Mouse (Mus musculus): Measurements from ENCODE around the gene Triobp.
"Not testable (repeated sequence)": the region's sequence is repeated elsewhere in the genome, so short reads cannot be mapped to it uniquely, and the experiment has no call there.

Triobp gene

DNA sequence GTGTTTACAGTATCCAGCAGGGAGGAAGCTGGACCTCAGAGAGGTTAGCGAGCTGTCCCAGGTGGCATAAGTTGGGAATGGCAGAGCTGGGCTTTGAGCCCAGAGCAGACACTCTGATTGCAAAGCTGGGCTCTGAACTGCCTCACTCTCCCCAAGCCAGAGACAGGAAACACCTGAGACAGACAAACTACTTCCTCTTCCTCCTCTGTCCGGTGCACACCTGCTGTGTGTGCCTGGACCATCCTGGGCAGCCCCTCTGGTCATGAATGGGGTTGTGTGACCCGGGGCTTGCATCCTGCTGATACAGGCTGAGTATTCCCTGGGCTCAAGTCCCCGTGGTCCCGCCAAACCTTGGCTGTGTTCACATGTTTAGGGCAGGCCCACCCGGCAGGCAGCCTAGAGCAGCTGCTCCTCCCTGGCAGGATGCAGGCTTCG lies 52.9 kb downstream of the Triobp start:
- DNase-seq (ENCODE audit: low spot score in 2 of 2): no peak

DNA sequence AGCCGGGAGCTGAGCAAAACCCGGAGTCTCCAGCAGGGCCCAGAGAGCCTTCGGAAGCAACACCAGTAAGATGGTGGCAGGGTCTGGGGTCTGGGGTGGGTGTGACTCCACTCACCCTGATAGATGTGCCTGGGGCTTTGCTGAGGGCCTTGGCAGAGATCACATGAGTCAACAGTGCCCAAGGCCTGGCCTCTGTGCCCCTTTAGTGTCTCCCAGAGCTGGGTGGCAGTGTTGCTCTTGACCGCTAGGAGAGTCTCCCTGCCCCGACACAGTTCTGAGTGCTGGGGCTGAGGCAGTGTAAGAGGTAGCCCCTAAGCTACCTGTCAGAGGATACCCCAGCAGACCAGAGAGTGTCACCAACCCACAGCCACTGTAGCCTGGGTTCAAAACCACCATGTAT lies 54.0 kb downstream of the Triobp start:
- no peak for DNase-seq (ENCODE audit: low spot score in 2 of 2)

DNA sequence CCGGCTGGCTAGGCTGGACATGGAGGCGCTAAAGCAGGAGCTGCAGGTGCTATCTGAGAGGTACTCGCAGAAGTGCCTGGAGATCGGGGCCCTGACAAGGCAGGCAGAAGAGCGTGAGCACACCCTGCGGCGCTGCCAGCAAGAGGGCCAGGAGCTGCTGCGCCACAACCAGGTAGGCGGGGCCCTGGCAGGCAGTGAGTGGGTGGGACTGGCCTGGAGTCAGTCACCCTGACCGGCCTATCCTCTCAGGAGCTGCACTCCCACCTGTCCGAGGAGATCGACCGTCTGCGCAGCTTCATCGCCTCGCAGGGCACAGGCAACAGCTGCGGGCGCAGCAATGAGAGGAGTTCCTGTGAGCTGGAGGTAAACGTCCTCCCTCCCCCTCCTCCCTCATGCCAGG lies 54.5 kb downstream of the Triobp start:
- no peak for DNase-seq (ENCODE audit: low spot score in 2 of 2)

DNA sequence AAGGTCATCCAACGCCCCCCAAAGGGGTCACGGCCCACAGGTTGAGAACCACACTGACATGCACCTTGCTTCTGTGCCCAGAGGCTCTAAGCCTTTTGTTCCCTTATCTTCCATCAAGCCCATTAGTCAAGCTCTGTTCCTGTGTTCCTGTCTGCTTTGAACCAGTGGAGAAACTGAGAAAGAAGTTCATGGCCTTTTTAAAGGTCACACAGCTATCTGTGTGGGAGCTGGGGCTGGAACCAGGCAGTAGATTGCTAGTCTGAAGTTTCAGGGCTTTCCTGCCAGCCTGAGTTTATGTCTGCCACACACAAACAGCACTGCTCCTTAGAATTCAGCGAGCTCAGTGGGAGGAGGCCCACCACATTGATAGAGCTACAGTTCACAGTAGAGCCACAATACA lies 55.6 kb downstream of the Triobp start:
- DNase-seq (ENCODE audit: low spot score in 2 of 2): no peak

DNA sequence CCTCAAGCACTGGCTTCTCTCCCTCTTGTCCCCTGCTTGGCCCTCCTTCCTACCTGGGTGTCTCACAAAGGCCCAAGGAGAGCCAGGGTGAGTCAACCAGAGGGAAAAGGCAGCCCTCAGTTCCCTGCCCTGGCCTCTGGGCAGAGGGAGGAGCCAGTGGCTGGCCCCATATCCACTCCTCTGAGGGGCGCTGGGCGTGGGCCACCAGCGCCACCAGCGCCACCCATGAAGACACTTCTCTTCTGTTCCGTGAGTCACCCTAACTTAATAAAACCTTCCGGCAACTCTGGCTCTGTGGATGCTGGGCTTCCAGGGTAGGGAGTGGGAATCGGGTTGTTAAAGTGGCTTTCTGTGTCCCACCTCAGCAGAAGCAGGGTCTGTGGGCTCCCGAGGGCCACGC lies 58.1 kb downstream of the Triobp start:
- DNase-seq (ENCODE audit: low spot score in 2 of 2): no peak

DNA sequence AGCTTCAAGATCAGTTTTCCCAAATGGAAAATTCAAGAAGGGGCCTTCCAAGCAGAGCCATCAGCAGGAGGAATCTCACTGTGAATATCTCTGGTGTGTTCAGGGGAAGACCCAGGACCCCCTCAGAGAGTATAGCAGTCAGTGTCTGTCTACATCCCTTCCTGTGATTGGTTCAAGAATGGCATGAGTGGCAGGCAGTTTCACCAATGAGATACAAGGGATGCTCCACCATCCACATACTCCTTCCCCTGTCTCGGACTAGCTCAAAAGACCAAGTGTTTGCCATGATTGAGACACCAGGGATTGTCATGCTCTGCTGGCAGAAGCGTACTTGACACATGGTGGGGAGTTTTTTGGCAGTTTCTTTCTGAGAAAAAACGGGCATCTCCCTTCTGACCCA lies 59.1 kb downstream of the Triobp start:
- DNase-seq (ENCODE audit: low spot score in 2 of 2): no peak

DNA sequence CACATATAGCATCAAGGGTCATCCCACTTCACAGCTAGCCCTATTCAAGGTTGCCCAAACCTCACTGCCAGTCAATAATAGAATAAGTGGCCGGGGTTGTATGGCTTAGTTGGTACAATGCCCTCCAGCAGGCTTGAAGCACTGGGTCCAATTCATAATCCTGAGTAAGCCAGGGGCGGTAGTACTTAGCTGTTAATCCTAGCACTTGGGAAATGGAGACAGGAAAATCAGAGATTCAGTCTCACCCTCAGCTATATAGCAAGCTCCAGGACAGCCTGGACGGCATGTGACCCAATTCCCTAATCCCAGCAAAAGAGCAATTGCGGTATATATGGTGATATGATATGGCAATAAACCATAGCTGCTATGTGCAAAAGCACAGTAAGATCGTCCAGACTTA lies 59.5 kb downstream of the Triobp start:
- no peak for DNase-seq (ENCODE audit: low spot score in 2 of 2)

DNA sequence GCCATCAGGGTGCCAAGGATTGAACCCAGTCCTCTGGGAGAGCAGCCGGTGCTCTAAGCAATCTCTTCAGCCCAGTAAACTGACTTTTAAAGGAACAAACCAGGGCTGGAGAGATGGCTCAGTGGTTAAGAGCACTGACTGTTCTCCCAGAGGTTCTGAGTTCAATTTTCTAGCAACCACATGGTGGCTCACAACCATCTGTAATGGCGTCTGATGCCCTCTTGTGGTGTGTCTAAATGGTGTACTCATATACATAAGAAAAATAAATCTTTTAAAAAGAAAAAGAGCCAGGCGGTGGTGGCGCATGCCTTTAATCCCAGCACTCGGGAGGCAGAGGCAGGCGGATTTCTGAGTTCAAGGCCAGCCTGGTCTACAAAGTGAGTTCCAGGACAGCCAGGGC lies 60.3 kb downstream of the Triobp start:
- DNase-seq (ENCODE audit: low spot score in 2 of 2): not testable (repeated sequence)

DNA sequence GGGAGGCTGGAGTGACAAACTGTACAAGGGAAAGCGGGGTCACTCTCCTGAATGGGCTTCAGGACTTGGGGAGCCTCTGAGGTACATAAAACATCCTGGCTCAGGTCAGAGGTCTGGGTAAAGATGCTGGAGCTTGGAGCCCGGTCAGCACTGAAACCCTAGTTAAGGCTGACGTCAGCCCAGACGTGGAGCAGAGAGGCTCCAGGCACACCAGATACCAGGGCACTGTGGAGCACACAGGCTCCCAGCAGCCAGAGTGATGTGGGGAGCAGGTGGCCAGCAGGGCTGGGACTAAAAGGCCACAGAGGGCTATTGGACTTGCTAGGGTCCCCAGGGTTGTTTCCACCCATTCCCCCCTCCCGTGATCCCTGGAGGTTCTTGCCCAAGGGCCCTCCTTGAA lies 62.2 kb downstream of the Triobp start:
- DNase-seq (ENCODE audit: low spot score in 2 of 2): no peak

DNA sequence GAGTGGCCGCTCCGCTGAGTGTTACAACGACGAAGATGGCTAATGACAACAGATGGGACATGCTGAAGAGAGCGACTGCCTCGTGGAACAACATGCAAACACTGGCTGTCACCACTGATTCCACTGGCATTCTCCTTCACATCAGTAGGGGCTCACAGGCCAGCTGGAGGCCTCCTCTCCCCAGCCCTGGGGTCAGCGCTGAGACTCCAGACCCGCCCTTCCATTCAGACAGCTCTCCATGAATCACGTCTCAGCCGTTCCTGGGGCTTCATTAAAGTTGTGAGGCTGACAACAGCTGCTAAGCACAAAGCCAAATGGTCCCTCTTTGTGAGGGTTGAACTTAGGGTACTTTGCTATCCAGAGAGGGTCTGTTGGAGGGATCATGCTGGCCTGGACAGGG lies 64.0 kb downstream of the Triobp start:
- DNase-seq (ENCODE audit: low spot score in 2 of 2): no peak

DNA sequence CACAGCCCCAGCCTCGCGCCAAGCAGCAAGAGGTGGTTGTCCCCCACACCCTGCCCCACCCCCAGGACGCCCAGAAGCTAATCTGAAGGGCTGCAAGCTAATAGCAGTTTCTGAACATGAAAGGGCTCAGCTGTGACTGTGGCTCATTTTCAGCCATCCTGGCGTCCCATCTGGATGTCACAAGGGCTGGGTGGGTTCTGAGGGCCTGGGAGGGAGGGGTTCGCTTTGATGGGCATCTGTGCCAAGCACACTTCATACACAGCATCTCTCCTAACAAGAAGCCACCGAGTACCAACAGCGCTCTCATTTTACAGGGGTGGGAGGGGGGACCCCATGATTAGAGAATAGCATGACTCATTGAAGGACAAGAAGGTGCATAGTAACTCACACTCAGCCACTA lies 65.9 kb downstream of the Triobp start:
- DNase-seq (ENCODE audit: low spot score in 2 of 2): no peak

DNA sequence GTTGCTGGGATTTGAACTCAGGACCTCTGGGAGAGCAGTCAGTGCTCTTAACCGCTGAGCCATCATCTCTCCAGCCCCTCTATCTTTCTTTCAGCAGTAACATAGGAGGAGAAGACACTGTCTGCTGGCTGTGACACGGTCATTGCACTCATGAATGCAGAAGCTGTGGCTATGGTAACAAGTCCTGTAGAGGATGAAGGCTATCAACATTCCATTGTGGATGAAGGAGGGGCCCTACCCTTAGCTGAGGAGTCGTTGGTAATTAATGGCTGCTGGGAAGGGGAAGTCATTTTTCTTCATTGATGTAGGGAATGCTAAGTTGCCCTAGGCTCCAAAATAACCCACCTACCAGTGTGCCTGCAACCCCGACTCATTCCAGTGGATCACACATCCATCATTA lies 70.7 kb downstream of the Triobp start:
- DNase-seq (ENCODE audit: low spot score in 2 of 2): no peak

DNA sequence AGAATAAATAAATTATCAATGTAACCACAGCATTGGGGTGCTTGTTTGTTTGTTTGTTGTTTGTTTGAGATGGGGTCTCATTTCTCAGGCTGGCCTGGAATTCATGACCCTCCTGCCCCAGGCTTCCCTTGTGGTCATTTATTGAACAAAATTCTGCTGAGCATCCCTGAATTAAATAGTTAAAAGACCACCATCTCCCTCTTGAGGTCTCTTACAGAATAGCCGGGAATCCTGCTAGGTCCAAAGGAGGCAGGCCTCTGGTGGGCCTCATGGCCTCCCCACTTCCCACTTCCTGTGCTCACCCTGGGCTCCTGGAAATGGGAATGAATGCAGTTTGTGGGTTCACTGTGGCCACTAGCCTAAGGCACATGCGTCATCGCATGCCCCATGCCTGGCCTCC lies 71.4 kb downstream of the Triobp start:
- DNase-seq (ENCODE audit: low spot score in 2 of 2): no peak

DNA sequence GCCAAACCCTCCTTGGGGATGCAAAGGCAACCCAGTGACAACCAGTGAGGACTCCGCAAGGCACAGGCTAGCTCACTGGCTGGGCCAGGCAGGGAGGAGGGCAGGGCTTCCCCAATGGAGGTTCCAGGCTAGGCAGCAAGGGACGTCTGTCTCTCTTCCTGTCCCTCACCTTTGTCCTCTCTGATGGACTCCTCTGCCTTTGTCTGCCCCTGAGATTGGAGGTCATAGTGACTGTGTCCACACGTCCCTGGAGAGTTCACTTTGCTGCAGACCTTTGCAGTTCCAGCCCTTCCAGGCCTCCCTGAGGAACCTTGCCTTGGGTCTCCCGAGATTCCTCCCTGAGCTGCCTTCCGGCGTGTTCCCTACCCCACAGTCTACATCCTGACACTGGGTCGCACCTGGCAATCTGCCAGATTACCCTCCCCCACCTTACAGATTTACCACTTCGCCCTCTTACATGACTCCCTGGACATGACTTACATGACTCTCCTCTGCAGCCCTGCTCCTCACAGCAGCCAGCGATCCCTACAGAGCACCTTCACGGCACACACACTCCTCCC lies 75.2 kb downstream of the Triobp start:
- DNase-seq (ENCODE audit: low spot score in 2 of 2): no peak

DNA sequence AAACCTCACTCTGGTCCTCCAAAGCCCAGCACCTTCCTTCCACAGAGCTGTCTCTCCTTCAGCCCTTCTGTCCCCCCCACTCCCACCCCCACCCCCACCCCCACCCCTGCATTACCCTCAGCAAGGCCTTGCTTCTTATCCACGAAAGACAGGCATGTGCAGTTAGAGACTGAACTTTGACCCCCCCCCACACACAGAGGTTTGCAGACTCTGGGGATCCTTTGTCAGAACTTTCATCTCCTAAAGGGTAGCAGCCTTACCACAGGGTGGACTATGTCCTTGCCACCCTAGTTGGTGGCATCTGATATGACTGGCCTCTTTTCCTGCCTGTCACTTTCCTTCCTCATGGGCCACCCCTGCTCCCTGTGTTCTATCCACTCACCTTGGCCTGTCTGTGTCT lies 75.8 kb downstream of the Triobp start:
- no peak for DNase-seq (ENCODE audit: low spot score in 2 of 2)

DNA sequence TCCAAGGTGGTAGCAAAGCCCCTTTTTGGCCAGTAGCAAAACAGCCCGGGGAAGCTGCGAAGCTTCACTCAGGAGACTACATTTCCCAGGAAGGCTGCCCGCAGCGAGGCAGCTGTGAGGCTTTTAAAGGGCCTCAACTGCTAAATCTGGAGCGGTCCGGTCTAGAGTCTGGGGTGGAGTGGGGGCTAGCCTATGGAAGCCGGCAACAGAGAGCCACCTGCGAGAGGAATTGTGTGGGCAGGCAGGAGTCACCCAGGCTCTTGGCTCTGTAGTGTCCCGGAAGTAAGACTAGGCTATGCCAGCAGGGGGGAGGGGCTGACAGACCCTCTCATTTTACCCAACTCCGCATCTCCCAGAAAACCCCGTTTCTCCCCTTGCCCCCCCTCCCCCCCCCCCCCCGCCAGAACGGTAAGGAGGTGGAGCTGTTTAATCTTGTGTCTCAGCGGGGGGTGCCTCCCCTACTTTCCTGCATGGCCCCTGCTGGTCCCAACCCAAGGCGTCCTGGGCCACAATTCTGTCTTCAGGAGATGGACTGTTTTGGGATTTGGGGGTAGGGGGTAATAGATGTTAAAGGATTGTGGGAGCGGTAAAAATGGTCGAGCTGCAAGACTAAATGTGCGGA lies 78.3 kb downstream of the Triobp start:
- DNase-seq (ENCODE audit: low spot score in 2 of 2): no peak

DNA sequence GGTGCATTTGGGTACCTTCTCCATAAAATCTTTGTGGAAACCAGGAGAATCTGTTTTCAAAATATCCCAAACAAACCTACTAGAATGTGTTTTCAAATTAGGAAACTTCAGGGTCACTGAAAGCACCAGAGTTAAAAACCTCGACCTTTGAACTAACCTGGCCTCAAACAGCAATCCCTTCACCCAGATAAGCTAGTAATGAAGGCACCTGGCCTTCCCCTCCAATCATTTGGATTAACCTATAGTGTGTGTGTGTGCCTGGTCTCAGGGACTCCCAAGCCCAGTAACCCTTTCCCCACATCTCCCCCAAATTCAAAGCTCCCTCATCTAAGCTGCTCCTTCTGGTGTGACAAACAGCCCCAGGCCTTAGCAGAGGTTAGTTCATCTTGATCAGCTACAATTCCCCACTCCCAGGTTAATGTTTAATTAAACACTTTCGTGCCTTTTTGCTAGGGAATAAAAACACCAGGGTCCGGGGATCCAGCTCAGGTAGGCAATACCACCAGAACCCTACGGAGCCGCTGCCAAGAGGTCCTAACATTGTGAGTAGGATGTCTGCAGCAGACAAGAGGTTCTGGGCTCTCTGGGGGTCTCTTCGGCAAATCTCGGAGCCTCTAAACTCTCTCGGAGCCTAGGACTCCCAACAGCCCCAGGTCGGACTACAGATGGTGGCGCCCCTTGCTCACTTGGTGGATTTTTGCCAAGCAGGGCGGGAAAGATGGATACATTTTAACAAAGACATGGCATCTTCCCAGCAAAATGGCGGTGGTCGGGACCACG lies 79.2 kb downstream of the Triobp start:
- no peak for DNase-seq (ENCODE audit: low spot score in 2 of 2)

DNA sequence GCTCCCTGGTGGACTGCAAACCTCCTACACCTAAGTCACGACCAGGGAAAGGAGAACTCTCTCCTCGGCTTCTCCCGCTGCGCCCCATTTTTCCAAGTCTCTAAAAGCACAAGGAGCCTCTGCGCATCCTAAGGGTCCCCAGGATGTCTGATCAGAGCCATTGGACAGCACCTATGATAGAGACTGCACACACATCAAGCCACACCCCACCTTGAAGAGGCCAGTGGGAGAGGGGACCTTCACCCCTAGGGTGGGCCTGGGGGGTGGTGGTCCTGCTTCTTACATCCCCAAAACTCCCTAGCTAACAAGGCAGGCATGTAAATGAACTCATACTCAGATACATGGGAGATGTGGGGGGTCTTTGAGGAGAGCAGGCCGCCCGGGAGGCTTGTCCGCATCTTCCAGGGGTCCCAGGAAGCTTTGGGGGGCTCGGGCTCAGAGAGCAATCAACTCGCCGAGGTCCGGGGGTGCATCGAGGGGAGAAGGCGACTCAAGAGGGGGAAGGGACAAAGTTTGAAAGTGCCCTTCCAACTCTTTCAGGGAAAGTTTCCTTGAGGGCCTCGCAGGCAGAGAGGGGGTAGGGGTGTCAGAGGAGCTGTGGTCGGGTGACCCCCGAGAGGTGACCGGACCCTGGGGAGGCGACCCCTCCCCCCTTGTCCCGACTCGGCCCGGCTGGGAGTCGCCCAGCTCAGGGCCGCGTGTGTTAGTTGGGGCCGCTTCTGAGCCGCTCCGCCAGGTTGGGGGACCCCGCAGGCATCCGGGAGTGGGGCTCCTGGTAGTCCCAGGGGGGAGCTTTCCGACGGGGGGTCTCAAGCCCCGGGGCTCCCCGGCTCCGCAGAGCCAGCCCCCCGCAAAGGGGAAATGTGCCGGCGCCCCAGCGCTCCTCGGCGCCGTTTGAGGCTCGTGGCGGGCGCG lies 80.0 kb downstream of the Triobp start:
- DNase-seq (ENCODE audit: low spot score in 2 of 2): no peak

DNA sequence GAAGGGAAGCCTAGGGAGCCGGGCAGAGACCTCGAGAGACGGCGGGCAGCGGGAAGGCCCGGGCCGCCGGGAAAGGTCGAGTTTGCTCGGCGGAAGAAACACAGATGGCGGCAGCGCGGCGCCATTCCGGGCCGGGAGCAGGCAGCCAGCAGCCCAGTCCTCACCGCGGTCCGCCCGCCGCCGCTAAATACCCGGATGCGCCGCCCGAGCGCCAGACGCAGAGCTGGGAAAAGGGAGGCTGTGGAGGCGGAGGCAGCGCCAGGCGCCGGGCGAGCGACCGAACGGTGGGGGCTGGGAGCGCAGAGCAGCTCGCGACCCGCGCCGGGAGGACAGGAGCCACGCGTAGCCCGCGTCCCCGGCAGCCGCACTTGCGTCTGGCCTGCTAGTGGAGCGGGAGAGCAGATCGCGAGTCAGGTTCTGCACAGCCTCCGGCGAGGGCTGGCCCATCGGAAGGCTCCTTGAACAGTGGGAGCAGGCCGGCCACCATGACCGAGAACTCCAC lies 80.8 kb downstream of the Triobp start, which contains the start of gene H1f0:
TSS of gene H1f0 (plus strand) at position 214 of the 502 bp plus-strand sequence.
- peak; percentile 94 to 96 for DNase-seq (ENCODE audit: low spot score in 2 of 2)

DNA sequence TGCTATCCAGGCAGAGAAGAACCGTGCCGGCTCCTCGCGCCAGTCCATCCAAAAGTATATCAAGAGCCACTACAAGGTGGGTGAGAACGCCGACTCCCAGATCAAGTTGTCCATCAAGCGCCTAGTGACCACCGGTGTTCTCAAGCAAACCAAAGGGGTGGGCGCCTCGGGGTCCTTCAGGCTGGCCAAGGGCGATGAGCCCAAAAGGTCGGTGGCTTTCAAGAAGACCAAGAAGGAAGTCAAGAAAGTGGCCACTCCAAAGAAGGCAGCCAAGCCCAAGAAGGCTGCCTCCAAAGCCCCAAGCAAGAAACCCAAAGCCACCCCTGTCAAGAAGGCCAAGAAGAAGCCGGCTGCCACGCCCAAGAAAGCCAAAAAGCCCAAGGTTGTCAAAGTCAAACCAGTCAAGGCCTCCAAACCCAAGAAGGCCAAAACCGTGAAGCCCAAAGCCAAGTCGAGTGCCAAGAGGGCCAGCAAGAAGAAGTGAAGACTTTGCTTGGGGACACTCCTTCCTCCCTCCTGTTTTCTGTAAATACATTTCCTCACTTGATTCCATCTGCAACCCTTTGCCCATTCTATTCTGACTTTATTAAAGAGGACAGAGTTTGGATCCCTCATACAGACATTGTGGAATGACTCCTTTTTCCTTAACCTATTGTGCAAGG lies 81.4 kb downstream of the Triobp start:
- no peak for DNase-seq (ENCODE audit: low spot score in 2 of 2)

DNA sequence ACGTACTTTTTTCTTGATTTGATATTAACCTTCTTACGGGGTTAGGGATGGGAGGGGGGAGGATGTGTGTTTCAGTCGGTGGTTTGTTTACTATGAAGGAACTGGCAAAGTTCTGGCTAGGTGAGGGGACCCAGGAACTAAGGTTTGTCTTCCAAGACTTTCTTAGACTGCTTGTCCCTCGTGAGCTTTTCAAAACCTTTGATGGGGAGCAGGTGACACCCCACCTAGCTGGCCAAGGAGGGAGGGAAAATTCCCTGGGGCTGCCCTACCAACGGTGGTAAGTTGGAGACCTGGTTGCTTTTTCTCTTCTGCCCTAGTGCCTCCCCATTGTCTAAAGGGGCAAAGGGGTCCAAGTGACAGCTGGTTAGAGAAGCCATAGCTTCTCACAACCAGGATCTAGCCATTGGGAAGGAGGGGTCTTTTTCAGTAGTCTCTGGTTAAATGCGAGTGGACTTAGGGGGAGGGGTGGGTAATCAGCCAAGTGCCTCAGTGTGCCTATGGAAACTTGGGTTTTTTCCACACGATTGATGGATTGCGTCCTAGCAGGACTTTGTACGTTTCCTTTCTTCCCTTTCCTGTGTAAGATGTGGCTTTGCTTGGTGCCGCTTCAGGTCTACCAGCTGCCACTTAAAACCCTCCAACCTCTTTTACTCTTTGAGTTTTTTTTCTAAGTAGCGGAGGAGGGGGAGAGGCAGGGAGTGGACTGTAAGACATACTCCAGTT lies 82.2 kb downstream of the Triobp start:
- no peak for DNase-seq (ENCODE audit: low spot score in 2 of 2)

All from urinary bladder, postnatal 4 days (tissue).